Comparison of ENCODE assay signal across 17 mouse cellular contexts in genomic region chr13:51658094-51658493, GRCm38 (mm10).
"Had no signal": no experiment of that assay in that cellular context is flagged by ENCODE, and none has a peak within 500 bp of the region (broad histone marks: within the 10 kb centered on the region; RNA-seq: fewer than 3 reads in every experiment).

No protein-coding gene starts in this region.

- H3K4me3 ChIP-seq: lung, embryonic 15.5 days; midbrain, embryonic 10.5 days; midbrain, embryonic 12.5 days; neural tube, embryonic 12.5 days had no signal

- H3K27me3 ChIP-seq: lung, embryonic 15.5 days; midbrain, embryonic 12.5 days; neural tube, embryonic 12.5 days had no signal

- H3K27ac ChIP-seq: liver, embryonic 14.5 days; lung, embryonic 15.5 days; macrophage; midbrain, embryonic 10.5 days; midbrain, embryonic 12.5 days; neural tube, embryonic 12.5 days had no signal

- ATAC-seq: lung, postnatal 0 days; midbrain, embryonic 16.5 days had no signal

- H3K4me2 ChIP-seq: lung, embryonic 15.5 days; midbrain, embryonic 12.5 days; neural tube, embryonic 12.5 days had no signal

- H3K9me3 ChIP-seq: lung, embryonic 15.5 days; midbrain, embryonic 10.5 days; midbrain, embryonic 12.5 days; neural tube, embryonic 12.5 days had no signal

- DNase-seq: lung, adult 18-20 months; lung, postnatal 14 days; lung, postnatal 36 days; midbrain, embryonic 14.5 days; right cerebral cortex, postnatal 14 days; spleen, adult 18-20 months; thymus, adult 18-20 months; thymus, postnatal 25 days; thymus, postnatal 4 days had no signal

- H3K4me1 ChIP-seq: lung, embryonic 15.5 days; midbrain, embryonic 10.5 days; midbrain, embryonic 12.5 days; neural tube, embryonic 12.5 days had no signal

- H3K9ac ChIP-seq: liver, embryonic 14.5 days; lung, embryonic 15.5 days; midbrain, embryonic 12.5 days; neural tube, embryonic 12.5 days had no signal
